Mouse (Mus musculus): ENCODE data around the gene Ctdsp1. TPM values are rescaled to one million over a fixed set of nuclear protein-coding genes. Genes with fewer than 3 reads are reported as not detected.

The Ctdsp1 gene
- polyA plus RNA-seq (2012; rRNA removed) (36.0 and 39.6 TPM in 2 replicates), polyA plus RNA-seq (2014; fragmentation: Nextera tagmentation; extraction: Ambion mirVana) (37.6 and 40.3 TPM in 2 replicates)

DNA sequence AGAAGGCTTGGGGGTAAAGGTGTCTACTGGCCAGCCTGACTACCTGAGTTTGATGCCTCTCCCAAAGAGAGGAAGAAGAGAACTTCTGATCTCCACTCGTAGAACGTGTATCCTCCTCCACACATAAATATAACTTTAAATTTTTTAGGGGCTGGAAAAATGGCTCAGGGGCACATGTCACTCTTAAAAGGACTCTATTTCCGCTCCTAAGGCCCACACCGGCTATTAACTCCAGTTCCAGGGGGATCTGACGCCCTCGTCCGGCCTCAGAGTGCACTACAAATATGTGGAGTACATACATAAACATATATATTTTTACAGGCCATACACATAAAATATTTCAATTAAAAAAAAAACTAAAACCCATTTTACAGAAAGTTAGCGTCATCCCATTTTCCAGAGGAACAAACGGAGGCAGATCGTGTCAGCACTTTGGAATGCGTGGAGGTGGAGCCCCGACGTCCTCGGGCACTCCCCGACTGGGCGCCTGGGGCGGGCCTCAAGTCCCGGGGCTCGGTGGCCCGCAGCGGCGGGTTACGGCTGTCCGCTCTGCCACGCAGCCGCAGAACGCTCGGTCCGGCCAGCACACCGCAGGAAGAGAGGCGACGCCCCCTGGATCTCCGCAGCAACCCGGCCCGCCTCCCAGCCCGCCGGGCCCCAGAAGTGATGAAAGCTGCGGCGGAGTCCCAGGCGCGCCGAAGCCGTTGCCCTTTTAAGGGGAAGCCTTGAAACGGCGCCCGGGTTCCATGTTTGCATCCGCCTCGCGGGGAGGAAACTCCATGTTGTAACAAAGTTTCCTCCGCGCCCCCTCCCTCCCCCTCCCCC is at the start of gene Ctdsp1:
Gene Ctdsp1, plus strand, starts transcription at position 586 of the 825 bp plus-strand sequence.
- WGBS (ENCODE audit: insufficient replicate concordance), result 3% methylated on average over 47 of the region's 51 CpGs
- H3K27ac ChIP-seq, result peak within 1 kb of the TSS; percentile 83
- H3K36me3 ChIP-seq (replicated peaks; ENCODE audit: control insufficient read depth, insufficient read depth, low read depth), result peaks cover 21% of the 10 kb centered on the region
- DNase-seq (ENCODE audit: low read depth in 3 of 3, low spot score in 3 of 3) (peak; percentile 82 to 87 (median 82)), ATAC-seq (ENCODE audit: insufficient read depth) (peak; percentile 66)
- H3K9me3 ChIP-seq (ENCODE audit: control insufficient read depth, low read length), result no peaks in the 10 kb centered on the region
- H3K9ac ChIP-seq (replicated peaks), result peak within 1 kb of the TSS; percentile 95
- peak within 1 kb of the TSS; percentile 68 for H3K4me2 ChIP-seq (ENCODE audit: low read depth)
- TF ChIP-seq CTCF (IDR thresholded peaks at IDR 0.05; ENCODE audit: low read depth), result no peak; the same call in none of the 2 replicates
- peak within 1 kb of the TSS; percentile 73 to 84 for H3K4me3 ChIP-seq (ENCODE audit: insufficient read depth in 1 of 2, low read depth in 2 of 2, low read length in 2 of 2)
- H3K4me1 ChIP-seq (replicated peaks; ENCODE audit: control insufficient read depth in 2 of 2, insufficient read depth in 2 of 2, low read length in 1 of 2), result peaks cover 23 to 34% of the 10 kb centered on the region in 2 experiments
- no peaks in the 10 kb centered on the region for H3K27me3 ChIP-seq (ENCODE audit: control insufficient read depth, insufficient read depth, low read length)

- no peak for TF ChIP-seq CTCF (IDR thresholded peaks at IDR 0.05; ENCODE audit: low read depth)
- no peak for TF ChIP-seq EP300 (IDR thresholded peaks at IDR 0.05; ENCODE audit: low read depth)
- WGBS (ENCODE audit: insufficient replicate concordance), result 63% methylated on average over 7 of the region's 7 CpGs
- H3K4me3 ChIP-seq (ENCODE audit: insufficient read depth in 1 of 2, low read depth in 2 of 2, low read length in 2 of 2), result no peak overlapping the region
- H3K9me3 ChIP-seq (ENCODE audit: control insufficient read depth, low read length), result no peaks in the 10 kb centered on the region
- H3K27me3 ChIP-seq (ENCODE audit: control insufficient read depth, insufficient read depth, low read length), result no peaks in the 10 kb centered on the region
- peaks cover 0 to 3% of the 10 kb centered on the region in 2 experiments; a peak in 1 of 4 replicates for H3K4me1 ChIP-seq (replicated peaks; ENCODE audit: control insufficient read depth in 2 of 2, insufficient read depth in 2 of 2, low read length in 1 of 2)
- no peak overlapping the region for H3K4me2 ChIP-seq (ENCODE audit: low read depth)
- no peak overlapping the region for H3K9ac ChIP-seq (replicated peaks)
- no peaks in the 10 kb centered on the region for H3K36me3 ChIP-seq (replicated peaks; ENCODE audit: control insufficient read depth, insufficient read depth, low read depth)
- ATAC-seq (ENCODE audit: insufficient read depth) (no peak), DNase-seq (ENCODE audit: low read depth in 3 of 3, low spot score in 3 of 3) (no peak)
- no peak overlapping the region for H3K27ac ChIP-seq
Measured at GRCm38 (mm10) chr1:74341898-74342297, 49.4 kb upstream of the Ctdsp1 start.

- no peaks in the 10 kb centered on the region for H3K36me3 ChIP-seq (replicated peaks; ENCODE audit: control insufficient read depth, insufficient read depth, low read depth)
- no peak overlapping the region for H3K4me3 ChIP-seq (ENCODE audit: insufficient read depth in 1 of 2, low read depth in 2 of 2, low read length in 2 of 2)
- no peak overlapping the region for H3K4me2 ChIP-seq (ENCODE audit: low read depth)
- H3K9ac ChIP-seq (replicated peaks), result no peak overlapping the region
- DNase-seq (ENCODE audit: low read depth in 3 of 3, low spot score in 3 of 3) (no peak), ATAC-seq (ENCODE audit: insufficient read depth) (no peak)
- no peaks in the 10 kb centered on the region for H3K27me3 ChIP-seq (ENCODE audit: control insufficient read depth, insufficient read depth, low read length)
- TF ChIP-seq EP300 (IDR thresholded peaks at IDR 0.05; ENCODE audit: low read depth) (no peak), CTCF (IDR thresholded peaks at IDR 0.05; ENCODE audit: low read depth) (no peak)
- no peaks in the 10 kb centered on the region for H3K9me3 ChIP-seq (ENCODE audit: control insufficient read depth, low read length)
- H3K4me1 ChIP-seq (replicated peaks; ENCODE audit: control insufficient read depth in 2 of 2, insufficient read depth in 2 of 2, low read length in 1 of 2), result peaks cover 0 to 3% of the 10 kb centered on the region in 2 experiments; a peak in 1 of 4 replicates
- H3K27ac ChIP-seq, result no peak overlapping the region
- 82% methylated on average over 1 of the region's 1 CpGs for WGBS (ENCODE audit: insufficient replicate concordance)
Measured at GRCm38 (mm10) chr1:74342308-74342707, 49.0 kb upstream of the Ctdsp1 start.

DNA sequence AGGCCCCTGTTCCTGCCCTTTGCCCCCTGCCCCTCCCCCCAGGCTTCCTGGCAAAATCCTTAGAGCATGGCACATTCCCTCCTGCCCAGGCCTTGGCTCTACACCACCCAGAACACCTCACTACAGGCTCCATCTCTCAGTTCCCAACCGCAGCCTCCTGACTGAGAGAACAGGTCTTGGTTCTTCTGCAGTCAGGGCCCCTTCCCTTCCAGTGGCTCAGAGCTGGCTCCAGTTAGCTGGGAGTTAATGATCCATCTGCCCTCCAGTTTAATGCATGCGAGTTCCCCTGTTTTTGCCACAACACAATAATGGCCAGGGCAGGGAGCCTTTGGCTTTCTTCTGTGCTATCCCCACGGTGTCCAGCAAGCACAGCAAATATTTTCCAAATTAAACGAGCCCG is 48.1 kb upstream of the Ctdsp1 start:
- ATAC-seq (ENCODE audit: insufficient read depth), result no peak
- DNase-seq (ENCODE audit: low read depth in 3 of 3, low spot score in 3 of 3), result no peak
- Histone ChIP-seq H3K36me3 (replicated peaks; ENCODE audit: control insufficient read depth, insufficient read depth, low read depth) (no peaks in the 10 kb centered on the region), H3K9ac (replicated peaks) (no peak overlapping the region), H3K9me3 (ENCODE audit: control insufficient read depth, low read length) (no peaks in the 10 kb centered on the region), H3K4me3 (ENCODE audit: insufficient read depth in 1 of 2, low read depth in 2 of 2, low read length in 2 of 2) (no peak overlapping the region), H3K27me3 (ENCODE audit: control insufficient read depth, insufficient read depth, low read length) (no peaks in the 10 kb centered on the region), H3K4me1 (replicated peaks; ENCODE audit: control insufficient read depth in 2 of 2, insufficient read depth in 2 of 2, low read length in 1 of 2) (peaks cover 0 to 3% of the 10 kb centered on the region in 2 experiments; a peak in 1 of 4 replicates), H3K27ac (no peak overlapping the region), H3K4me2 (ENCODE audit: low read depth) (no peak overlapping the region)
- WGBS (ENCODE audit: insufficient replicate concordance), result 64% methylated on average over 5 of the region's 5 CpGs
- TF ChIP-seq EP300 (IDR thresholded peaks at IDR 0.05; ENCODE audit: low read depth), result no peak
- TF ChIP-seq CTCF (IDR thresholded peaks at IDR 0.05; ENCODE audit: low read depth), result no peak

- H3K4me3 ChIP-seq (ENCODE audit: insufficient read depth in 1 of 2, low read depth in 2 of 2, low read length in 2 of 2), result no peak overlapping the region
- no peak overlapping the region for H3K27ac ChIP-seq
- ATAC-seq (ENCODE audit: insufficient read depth) (no peak), DNase-seq (ENCODE audit: low read depth in 3 of 3, low spot score in 3 of 3) (no peak)
- 64% methylated on average over 11 of the region's 11 CpGs for whole genome bisulfite sequencing (ENCODE audit: insufficient replicate concordance)
- no peaks in the 10 kb centered on the region for H3K9me3 ChIP-seq (ENCODE audit: control insufficient read depth, low read length)
- H3K27me3 ChIP-seq (ENCODE audit: control insufficient read depth, insufficient read depth, low read length), result no peaks in the 10 kb centered on the region
- no peak overlapping the region for H3K9ac ChIP-seq (replicated peaks)
- H3K36me3 ChIP-seq (replicated peaks; ENCODE audit: control insufficient read depth, insufficient read depth, low read depth), result no peaks in the 10 kb centered on the region
- no peak overlapping the region for H3K4me2 ChIP-seq (ENCODE audit: low read depth)
- peaks cover 0 to 3% of the 10 kb centered on the region in 2 experiments; a peak in 1 of 4 replicates for H3K4me1 ChIP-seq (replicated peaks; ENCODE audit: control insufficient read depth in 2 of 2, insufficient read depth in 2 of 2, low read length in 1 of 2)
- TF ChIP-seq EP300 (IDR thresholded peaks at IDR 0.05; ENCODE audit: low read depth) (no peak), CTCF (IDR thresholded peaks at IDR 0.05; ENCODE audit: low read depth) (no peak)
Measured at GRCm38 (mm10) chr1:74344163-74344916, 47.0 kb upstream of the Ctdsp1 start.

Data from liver, embryonic 14.5 days (tissue).